Mouse (Mus musculus) kidney, adult 8-10 months (tissue): ENCODE measurements at regions not wholly inside any gene's neighbourhood (a gene's known extent, or its start where the extent isn't known, plus 50 kb on each side); places are given as distances from the start of the nearest gene placed in this dataset.

ENCODE experiments used
- DNase-seq, 2 experiments: peaks; one replicate each; pipeline ENCODE4 v3.0.0; 2022

DNA sequence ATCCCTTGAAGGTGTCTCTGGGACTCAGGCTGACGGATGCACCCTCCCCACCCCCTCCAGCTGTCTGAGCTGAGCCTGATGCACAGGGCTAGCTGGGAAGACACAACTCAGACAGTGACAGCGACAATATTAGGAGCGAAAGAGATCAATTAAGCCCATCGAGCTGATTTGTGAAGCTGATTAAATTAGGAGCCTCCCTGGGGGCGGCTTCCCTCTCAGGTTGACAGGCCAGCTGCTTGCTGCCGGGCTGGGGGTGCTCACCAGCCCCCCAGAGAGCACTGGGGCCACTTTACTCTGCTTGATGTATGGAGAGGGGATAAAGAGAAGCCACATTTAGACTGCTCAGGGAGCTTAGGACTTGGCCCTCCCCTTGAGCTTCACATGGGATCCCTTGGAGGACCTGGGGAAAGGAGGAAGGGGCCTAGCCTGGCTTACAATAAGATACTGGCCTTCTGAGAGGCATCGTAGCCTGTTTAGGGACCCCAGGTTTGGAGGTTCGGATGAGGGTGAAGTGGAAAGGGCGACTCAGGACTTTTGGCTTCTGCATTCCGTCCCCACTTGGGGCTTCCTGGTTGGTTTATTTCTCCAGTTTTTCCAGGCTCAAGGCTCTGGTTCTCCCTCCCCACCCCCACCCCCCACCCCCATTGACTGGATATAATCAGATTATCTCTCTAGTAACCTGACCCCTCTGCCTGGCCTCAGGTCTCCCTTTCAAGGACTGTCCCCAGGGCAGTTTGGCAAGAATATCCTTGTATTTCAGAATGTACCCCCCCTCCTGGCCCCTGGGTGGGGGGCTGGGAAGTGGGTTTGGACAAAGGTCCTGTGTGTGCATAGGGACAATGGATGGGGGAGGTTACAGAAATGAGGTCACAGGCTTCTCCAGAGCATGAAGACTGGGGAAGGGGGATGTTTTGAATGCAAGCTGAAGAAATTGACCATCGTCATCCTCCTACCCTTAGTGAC lies 283.4 kb downstream of the Rps24 start:
- no peak for DNase-seq

GRCm38 (mm10) chr14:24771663-24772062 lies 284.7 kb downstream of the Rps24 start:
- no peak for DNase-seq

DNA sequence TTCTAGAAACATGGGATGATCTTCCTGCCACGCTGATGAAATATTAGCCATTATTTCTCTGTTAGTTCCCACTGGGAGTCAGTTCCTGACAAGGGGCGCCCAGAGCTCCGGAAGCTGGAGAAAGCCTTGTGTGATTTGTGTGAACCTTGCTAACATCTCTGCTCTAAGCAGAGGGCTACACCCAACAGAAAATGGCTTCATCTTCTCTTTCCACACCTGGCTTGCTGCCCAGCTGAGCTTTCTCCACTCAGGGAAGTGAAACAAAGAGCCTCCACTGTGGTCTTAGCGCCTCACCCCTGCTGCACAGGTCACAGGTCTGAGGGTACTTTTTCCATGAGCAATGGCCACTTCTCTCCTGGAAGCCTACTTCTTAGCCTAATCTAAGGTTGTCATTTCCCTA lies 285.2 kb downstream of the Rps24 start:
- DNase-seq, result peak; percentile 22 to 30

DNA sequence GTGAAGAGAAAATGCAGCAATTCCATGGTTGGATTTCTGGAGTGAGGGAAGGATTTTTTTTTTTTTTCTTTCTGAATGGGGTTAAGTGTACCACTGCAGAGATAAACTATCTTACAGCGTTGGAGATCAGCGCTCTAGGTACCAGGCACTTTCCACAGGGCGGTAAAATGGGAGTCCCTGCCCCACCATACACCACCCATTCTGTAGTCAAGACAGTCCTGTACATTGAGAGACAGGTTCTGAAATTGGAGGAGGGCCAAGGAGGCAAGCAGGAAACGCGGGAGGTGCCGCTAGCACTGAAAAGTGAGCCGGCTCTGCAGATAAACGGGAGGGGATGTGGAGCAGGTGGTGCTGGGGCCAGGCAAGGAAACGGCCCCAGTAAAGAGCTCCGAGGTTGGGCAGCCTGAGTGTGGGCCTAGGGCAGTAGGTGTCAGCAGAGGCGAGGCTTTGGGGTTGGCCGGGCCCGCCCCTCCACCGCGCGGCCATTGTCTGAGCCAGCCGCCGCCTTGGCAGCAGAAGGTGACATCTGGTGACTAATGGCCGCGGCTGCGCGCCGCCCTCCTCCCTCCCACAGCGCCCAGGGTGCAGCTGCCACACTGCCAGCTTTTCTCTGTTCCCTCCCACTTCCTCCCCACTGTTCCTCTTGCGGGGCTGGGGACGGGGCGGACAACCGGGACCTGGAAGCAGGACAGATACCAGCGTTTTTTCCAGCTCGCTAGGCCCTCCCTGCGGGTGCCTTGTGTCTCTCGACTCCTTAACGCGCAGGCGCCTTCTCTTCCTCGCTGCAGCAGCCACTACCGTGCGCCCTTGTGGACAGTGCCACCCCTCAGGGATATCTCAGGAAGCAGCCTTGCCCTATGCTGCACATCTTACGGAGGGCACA lies 292.1 kb downstream of the Rps24 start:
- DNase-seq, result peak; percentile 85 to 89

GRCm38 (mm10) chr14:24781674-24782073 lies 294.7 kb downstream of the Rps24 start:
- DNase-seq, result no peak

DNA sequence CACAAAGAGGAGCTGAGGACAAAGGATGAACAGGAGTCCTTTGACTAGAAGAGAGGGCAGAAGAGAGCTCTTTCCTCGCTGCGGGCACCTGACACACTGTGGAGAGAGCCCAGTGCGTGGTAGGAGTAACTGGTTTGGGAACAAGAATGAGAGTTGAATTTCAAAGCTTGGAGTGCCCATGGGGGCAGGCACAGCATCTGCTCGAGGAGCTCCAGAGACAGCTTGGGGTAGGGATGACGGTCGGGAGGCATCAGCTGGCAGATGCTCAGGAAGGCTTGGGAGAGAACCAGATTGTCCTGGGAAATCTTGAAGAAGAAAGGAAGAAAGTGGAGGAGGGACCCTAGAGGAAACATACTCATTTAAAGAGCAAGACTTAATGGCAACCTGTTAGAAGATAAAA lies 297.0 kb downstream of the Rps24 start:
- no peak for DNase-seq

GRCm38 (mm10) chr14:24785452-24785851 lies 298.5 kb downstream of the Rps24 start:
- DNase-seq, result no peak

GRCm38 (mm10) chr14:24793375-24794285 lies 306.7 kb downstream of the Rps24 start:
- no peak for DNase-seq

GRCm38 (mm10) chr14:24794359-24794845 lies 307.5 kb downstream of the Rps24 start:
- DNase-seq, result no peak

DNA sequence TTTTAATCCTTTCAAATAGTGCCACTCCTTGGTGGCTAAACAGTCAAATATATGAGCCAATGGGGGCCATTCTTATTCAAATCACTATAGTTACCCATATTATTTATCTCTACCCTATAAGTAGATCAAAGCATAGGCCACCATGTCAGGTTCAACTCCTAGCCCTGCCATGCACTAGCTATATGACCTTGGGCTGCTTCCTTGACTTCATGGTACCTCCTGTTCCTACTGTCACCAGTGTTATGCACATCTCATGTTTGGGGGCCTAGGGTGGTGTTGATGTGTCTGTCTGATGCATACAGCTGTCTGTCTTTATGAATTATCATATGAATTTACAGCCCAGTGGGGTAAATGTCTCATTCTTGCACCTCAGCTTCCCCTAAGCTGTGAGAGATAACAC lies 310.6 kb downstream of the Rps24 start:
- no peak for DNase-seq

- no peak for DNase-seq
These were observed 311.1 kb downstream of the Rps24 start for GRCm38 (mm10) chr14:24798066-24798465.

GRCm38 (mm10) chr14:24803001-24803655 lies 316.2 kb downstream of the Rps24 start:
- no peak for DNase-seq

DNA sequence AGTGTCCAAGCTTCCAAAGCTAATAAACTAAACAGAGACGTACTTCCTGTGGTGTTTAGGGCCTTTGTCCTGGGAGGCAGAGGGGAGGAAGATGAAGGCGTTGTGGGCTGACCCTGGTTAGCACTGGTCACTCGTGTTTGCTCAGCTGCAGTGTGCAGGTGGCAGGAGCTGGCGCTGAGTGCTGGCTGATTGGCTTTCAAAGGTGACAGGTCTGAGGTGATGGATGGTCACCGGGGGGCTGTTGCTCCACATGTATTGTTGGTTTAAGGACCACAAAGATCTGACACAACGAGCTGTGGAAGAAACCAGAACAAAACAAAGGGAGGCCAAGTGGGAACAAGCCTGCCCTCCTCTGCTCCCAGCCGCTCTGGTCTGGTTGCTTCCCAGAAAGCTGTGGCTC lies 320.1 kb downstream of the Rps24 start:
- DNase-seq, result no peak

DNA sequence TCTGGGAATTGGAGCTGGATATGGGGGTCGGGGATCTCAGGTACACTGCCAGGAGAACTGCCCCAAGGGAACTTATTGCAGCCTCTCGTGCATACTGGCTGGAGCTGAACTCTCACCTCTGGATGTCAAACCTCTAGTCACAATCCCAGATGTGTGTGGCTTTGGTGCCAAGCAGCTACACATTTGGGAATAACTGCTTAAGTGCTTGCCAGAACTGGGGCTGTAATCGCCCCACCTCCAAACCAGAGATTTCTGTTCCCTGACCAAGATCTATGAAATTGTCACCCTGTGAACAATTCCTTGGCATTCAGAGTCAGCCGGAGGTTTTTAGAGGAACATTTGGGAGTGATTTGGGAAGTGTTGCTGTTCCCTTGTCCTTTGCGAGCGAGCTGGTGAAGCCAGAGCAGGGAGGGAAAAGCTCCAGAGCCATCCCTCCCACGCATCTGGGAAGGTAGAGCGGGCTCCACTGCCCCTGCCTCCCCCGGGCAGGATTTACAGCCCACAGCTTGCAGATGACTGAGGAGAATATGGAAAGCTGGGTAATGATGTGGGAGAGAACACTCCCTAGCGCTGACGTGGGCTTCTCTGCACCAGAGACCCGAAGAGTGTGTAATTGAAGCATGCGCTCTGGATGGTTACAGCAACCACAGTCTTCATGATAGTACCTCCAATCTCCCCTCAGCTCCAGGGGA lies 336.1 kb downstream of the Rps24 start:
- no peak for DNase-seq

DNA sequence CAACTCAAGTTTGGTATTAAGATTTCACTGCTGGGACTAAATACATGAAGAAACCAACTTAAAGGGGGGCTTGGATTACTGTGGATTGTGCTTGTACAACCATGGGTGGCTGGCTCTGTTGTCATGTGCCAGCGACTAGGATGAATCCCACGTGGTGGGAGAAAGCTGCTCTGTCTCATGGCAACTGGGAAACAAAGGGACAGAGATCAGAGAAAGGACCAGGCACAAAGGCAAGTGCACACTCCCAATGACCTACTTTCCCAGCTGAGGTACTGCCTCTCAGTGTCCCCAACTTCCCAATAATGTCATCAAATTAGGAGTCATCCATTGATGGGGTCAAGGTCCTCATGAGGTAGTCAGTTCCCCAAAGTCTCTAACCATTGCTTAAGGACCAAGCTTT lies 337.4 kb downstream of the Rps24 start:
- DNase-seq, result no peak

GRCm38 (mm10) chr14:24825722-24826386 lies 338.9 kb downstream of the Rps24 start:
- DNase-seq, result no peak

- no peak for DNase-seq
These were observed 339.8 kb downstream of the Rps24 start for GRCm38 (mm10) chr14:24826471-24827337.

DNA sequence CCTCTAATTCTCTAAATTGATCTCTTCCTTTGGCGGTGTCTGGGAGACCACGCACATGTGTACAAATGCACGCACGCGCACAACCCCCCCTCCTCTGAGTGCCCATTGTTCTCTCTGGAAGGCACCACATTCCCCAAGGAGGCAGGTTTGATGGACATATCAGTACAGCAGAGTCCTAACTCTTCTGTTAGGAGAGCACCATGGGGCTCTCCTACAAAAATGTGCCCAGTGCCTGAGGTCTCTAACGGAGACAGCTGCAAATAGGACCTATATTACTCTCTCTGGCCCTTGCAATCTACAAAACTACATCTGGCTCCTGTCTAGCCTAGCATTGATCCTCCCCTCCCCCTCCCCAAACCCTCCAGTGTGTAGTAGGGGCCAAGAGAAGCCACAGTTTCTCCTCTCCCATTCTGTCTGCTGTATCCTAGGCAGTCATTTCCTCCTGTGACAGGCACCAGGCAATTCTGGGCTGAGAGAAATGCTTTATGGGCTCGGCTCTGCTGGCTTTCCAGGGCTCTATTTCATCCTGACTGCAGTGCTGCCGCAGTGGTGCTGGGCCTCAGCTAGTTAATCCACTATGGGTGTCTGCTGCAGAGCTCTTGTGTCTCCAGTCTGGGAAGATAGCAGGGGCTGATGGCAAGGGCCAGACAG lies 340.6 kb downstream of the Rps24 start:
- no peak for DNase-seq

GRCm38 (mm10) chr14:24829001-24829400 lies 342.1 kb downstream of the Rps24 start:
- no peak for DNase-seq
